Mouse (Mus musculus): ENCODE data around the gene Rexo4.

DNA sequence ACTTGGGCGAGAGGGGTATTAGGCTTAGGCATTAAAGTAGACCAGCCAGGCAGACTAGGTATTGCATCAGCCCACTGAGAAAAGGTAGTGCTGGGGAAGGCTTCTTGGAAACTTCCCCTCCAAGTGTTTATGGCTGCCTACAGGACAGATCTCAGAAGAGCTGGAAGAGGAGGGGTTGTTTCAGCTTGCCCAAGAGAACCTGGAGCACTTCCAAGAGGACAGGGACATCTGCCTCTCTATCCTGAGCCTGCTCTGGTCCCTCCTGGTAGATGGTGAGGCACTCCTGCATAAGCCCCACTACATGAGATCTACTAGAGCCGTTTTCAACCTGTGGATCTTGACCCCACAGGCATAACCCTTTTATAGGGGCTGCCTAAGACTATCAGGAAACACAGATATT, 13.8 kb downstream of the Rexo4 start:
- TF ChIP-seq MAFK (IDR thresholded peaks at IDR 0.05; ENCODE audit: insufficient read depth, low read depth, low read length) (no peak), CHD2 (IDR thresholded peaks at IDR 0.05; ENCODE audit: low read depth, low read length) (no peak), ZNF384 (IDR thresholded peaks at IDR 0.05; ENCODE audit: low read depth, low read length) (no peak)
